Mouse (Mus musculus): ENCODE results near the gene Dock8.

Gene Dock8

GRCm38 (mm10) chr19:25132322-25132721 is 133.0 kb downstream of the Dock8 start:
- no peak for DNase-seq (ENCODE audit: low spot score)

- DNase-seq (ENCODE audit: low spot score) = no peak
These were observed 134.6 kb downstream of the Dock8 start for GRCm38 (mm10) chr19:25133959-25134358.

GRCm38 (mm10) chr19:25136171-25136570 is 136.8 kb downstream of the Dock8 start:
- DNase-seq (ENCODE audit: low spot score) = no peak

DNA sequence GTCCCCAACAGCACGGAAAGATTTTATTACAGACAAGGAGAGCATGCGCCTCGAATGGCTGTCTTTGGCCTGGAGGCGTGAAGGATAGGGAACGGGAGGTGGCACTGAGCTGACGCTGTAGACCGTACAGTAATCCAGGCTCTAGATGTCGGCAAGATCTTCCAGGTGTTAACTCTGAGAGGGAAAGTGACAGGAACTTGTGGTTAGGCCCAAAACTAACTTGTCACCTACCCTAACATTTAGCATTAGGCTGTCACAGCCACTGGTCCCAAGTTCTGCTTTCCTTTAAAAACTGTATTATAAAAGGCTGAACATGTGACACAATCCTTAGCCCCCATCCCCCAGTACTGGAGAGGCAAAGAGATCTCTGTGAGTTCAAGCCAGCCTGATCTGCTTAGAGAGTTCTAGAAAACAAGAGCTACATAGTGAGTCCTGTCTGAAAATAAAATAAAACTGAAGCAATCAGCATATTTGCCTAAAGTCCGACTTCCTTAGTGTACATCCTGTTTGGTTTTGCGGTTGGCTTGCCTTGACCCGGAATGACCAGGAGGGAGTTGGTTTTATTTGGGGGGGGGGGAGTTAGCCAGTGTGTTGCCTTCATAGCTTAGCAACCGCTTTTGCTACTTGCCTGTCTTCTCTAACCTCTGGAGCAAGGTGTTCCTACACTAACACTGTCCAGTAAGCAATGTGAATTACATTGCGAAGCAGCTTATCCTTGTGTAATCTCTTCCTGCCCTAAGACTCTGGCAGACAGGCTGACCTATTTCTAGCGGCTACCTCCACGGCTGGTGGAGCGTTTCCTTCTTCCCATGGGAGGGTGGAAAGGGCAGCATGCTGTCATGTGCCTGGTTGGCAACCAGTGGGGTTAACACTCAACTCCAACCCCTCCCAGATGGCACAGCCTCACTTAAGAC is 138.8 kb downstream of the Dock8 start:
- no peak for DNase-seq (ENCODE audit: low spot score)

- DNase-seq (ENCODE audit: low spot score) = no peak
These were observed 145.0 kb downstream of the Dock8 start for GRCm38 (mm10) chr19:25144110-25145028.

- DNase-seq (ENCODE audit: low spot score) = peak; percentile 23
These were observed 145.8 kb downstream of the Dock8 start for GRCm38 (mm10) chr19:25145116-25145515.

DNA sequence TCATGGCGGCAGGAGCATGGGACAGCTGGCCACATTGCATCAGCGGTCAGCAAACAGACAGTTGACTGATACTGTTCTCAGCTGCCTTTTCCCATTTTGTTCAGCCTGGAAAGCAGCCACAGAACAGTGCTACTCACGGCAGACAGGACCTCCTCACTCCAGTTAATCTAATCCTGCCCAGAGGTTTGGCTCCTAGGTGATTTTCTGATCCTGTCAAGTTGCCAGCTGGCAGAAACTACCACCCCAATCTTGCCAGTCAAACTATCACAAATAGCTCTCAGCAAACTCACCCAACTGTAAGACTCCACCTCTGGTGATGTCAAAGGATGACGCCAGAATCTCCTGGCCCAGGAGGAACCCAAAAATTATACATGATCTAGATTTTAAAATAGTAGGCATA is 146.8 kb downstream of the Dock8 start:
- no peak for DNase-seq (ENCODE audit: low spot score)

DNA sequence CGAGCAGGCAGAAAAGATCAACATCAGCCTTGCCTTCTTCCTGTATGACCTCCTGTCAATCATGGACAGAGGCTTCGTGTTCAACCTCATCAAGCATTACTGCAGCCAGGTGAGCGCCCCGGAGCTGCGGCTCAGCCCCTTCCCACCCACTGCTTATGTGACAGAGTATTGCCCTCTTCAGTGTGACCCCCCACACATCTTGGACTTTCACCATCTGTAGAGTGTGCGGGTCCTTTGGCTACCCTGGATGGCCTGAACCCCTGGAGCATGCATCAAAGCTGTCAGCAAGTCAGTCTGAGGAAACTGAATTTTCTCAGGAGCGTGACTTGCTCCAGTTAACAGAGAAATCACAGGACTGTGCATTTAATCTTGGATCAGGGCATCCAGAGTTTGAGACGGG is 150.5 kb downstream of the Dock8 start:
- no peak for DNase-seq (ENCODE audit: low spot score)

DNA sequence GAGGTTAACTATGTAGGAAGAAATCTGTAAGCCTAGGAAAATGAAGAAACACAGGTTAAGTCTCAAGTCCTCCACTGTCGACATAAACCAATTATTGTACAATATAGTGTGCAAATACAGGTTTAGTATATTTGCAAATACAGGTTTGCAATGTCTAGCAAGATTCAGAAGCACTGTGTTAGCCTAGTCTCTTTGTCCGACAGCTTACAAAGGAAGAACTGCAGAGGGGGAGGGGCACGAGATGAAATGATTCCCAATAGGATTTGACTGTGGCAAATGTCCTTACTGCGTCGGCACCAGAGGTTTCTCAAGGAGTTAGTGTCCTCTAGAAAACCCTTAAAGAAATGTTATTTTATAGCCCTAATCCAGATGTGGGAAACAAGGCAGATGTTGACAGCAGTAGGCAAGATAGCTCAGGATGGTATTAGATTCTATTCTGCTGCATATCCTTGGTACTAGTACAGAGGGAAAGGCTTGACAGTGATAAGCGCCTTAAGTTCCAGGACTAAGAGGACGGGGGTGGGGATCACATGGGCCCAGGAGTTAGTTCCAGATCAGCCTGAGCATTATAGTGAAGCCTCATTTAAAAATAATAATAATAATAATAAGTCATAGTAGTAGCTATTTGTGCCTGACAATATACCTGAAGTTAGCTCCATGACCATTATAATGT is 155.3 kb downstream of the Dock8 start:
- no peak for DNase-seq (ENCODE audit: low spot score)

- no peak for DNase-seq (ENCODE audit: low spot score)
These were observed 155.9 kb downstream of the Dock8 start for GRCm38 (mm10) chr19:25155250-25155649.

DNA sequence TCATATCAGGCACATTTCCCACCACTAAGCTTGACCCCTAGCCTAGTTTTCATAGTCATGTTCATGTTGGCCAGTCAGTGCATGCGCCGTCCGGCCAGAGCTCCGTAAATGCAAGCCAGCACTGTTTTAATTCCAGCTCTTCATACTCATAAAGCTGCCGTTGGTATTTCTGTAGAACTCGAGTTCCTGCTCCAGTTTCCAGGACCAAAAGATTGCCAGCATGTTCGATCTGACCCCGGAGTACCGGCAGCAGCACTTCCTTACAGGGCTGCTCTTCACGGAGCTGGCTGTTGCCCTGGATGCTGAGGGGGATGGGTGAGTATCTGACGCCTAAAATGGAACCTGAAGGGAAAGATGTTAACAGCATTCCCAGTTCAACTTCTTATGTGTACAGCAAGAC is 156.4 kb downstream of the Dock8 start:
- no peak for DNase-seq (ENCODE audit: low spot score)

GRCm38 (mm10) chr19:25162270-25162669 is 162.9 kb downstream of the Dock8 start:
- DNase-seq (ENCODE audit: low spot score) = no peak

DNA sequence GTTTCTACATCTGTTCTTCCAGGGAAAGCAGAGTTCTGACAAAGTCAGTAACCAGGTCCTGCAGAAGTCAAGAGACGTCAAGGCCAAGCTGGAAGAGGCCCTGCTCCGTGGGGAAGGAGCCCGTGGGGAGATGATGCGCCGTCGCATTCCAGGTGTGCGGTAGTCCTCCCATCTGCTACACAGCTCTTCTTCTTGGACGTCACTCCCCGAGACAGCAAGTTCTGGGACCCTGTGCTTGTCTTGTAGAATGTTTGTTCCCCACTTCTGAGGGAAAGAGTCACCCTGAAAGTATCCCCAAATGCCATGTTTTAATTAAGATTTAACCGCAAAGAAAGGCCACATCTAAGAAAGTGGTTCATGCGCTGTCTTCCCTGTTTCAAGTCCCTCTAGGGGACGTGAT is 164.1 kb downstream of the Dock8 start:
- no peak for DNase-seq (ENCODE audit: low spot score)

DNA sequence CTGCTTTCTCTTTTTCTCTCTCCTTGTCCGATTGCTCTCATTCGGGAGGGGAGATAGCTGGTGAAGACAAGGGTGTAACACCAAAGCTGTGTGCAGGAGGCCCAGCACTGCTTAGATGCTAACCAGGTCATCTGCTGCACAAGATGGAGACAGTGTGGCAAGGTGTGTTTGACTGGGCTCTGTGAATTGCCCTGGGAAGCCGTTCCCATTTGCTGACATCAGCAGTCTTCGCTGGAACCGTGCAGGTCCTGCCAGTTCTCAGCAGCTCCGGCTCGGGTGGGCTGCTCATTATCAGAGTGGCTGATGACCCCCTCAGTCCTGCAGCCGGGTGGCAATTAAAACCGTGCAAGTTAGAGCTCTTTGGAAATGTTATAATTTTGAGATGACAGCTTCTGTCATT is 167.1 kb downstream of the Dock8 start:
- no peak for DNase-seq (ENCODE audit: low spot score)

- DNase-seq (ENCODE audit: low spot score) = no peak
These were observed 172.1 kb downstream of the Dock8 start for GRCm38 (mm10) chr19:25171395-25171794.

DNA sequence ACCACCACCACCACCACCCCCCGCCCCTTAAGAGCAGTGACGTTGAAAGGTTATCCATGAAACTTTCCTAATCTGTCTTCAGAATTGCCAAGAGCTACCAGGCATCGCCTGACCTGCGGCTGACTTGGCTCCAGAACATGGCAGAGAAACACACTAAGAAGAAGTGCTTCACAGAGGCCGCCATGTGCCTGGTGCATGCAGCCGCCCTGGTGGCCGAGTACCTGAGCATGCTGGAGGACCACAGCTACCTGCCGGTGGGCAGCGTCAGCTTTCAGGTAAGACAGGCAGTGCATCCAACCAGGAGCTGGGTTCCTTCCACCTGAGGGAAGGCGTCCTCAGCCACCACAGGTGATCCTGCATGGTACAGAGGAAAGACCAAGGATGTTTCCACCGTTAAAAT is 177.4 kb downstream of the Dock8 start:
- no peak for DNase-seq (ENCODE audit: low spot score)

- no peak for DNase-seq (ENCODE audit: low spot score)
These were observed 180.7 kb downstream of the Dock8 start for GRCm38 (mm10) chr19:25180024-25180423.

GRCm38 (mm10) chr19:25180547-25180946 is 181.2 kb downstream of the Dock8 start:
- DNase-seq (ENCODE audit: low spot score) = no peak

DNA sequence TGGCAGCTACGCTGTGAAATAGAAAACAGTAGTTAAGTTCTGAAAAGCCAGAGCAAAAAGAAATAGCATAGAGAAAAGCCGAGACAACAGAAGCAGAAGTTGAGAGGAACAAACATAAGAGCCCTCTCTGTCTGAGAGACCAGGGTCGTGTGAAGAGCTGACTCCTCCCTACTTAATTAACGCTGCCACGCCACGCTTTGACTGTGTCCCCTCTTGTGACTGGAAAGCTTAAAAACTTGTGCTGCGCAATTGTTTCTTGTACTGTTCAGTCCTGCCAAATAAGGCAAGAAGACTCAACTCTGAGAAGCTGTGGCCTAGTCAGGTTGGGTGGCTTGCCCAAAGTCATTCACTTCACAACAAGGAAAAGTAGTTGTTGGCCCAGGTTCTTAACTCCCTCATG is 184.7 kb downstream of the Dock8 start:
- DNase-seq (ENCODE audit: low spot score) = no peak

DNA sequence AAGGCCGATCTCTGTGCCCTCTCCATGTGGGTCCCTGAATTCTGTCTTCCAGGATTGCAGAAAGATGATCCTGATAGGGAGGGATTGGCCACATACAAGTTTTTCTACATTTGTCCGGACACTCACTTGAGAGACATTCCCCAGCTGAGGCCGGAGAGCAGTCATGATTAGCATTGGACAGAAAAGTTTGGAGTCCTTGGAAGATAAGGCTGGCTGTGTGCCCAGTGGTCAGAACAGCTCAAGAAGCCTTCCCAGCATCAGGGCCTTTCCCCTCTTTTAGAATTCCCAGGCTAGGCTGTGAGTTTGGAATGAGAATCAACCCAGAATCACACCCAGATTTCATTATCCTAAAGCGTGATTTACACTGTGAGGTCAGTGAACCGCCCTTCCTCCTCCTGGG is 187.0 kb downstream of the Dock8 start:
- DNase-seq (ENCODE audit: low spot score) = no peak

- no peak for DNase-seq (ENCODE audit: low spot score)
These were observed 188.3 kb downstream of the Dock8 start for GRCm38 (mm10) chr19:25187681-25188080.

DNA sequence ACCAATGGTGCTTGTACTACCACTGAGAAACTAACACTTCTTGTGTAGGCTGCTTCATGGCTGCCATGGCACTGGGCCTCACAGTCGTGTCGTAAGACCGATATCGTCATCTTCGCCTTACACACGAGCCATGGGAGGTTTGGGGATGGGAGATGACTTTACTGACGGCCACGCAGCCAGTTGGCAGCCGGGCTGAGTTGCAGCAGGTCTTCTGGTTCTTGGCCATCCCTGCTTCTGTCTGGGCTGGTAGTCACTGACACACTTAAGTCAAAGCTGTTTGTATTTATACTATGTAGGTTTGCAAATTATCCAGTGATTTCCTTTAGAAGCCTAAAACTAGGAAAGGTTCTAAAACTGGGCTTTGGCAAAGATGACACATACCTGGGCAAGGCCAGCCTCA is 194.4 kb downstream of the Dock8 start:
- no peak for DNase-seq (ENCODE audit: low spot score)

Data from embryo, embryonic 10 days (tissue).